Mouse (Mus musculus): ENCODE results near the gene Xdh. TPM values are rescaled to one million over a fixed set of nuclear protein-coding genes. Genes with fewer than 3 reads are reported as not detected.
A peak's percentile ranks its signal among the peaks of the same experiment; 100 is the strongest.

Gene Xdh
- polyA plus RNA-seq (2012; rRNA removed) = 19.2 and 23.4 TPM in 2 replicates

DNA sequence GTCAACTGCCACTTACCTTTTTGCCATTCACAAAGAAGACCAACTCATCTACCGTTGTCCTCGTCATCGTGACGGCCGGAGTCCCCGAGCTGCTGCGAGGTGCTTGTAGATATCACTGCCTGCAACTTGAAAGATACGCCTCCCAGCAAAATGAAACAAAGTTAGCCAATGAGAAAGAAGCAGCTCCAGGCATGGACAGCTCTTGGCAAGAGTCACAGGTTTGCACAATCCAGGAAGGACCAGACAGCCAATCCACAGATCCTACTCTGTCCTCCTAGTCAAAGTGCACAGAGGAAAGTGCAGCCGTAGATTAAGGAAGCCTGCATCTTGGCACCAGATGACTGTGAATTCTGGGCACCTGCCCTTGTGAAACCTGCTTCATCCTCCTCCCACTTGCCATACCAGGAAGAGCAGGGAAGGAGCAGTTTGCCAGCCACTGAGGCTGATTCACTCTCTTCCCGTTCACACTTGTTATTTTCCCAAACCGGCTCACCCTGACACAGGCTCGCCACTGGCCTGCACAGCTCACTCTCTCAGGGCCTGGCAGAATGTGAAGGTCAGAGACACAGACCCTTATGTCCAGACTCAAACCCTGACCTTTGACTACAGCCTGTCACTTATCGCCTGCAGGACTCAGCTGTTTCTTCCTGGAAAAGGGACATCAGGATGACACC is at the start of gene Xdh:
TSS of gene Xdh (minus strand) at position 135 of the 674 bp plus-strand sequence.
- Histone ChIP-seq H3K4me1 (ENCODE audit: control insufficient read depth, insufficient read depth, low read length) (peaks cover 6% of the 10 kb centered on the region; the same call in 1 of the 2 replicates), H3K27me3 (replicated peaks; ENCODE audit: control insufficient read depth, insufficient read depth, low read length) (no peaks in the 10 kb centered on the region), H3K36me3 (ENCODE audit: control insufficient read depth, insufficient read depth, low read length) (no peaks in the 10 kb centered on the region), H3K4me3 (ENCODE audit: insufficient read depth, low read depth, low read length) (peak within 1 kb of the TSS; percentile 64), H3K27ac (ENCODE audit: insufficient read depth, low read depth, low read length) (peak within 1 kb of the TSS; percentile 56)
- TF ChIP-seq POLR2A (IDR thresholded peaks at IDR 0.05; ENCODE audit: low read depth, low read length) (peak; percentile 41), CTCF (conservative IDR thresholded peaks at IDR 0.05; ENCODE audit: insufficient read depth, insufficient read length, low read depth, low read length) (no peak)
- 12% methylated on average over 13 of the region's 13 CpGs for WGBS
- DNase-seq = peak; percentile 95

DNA sequence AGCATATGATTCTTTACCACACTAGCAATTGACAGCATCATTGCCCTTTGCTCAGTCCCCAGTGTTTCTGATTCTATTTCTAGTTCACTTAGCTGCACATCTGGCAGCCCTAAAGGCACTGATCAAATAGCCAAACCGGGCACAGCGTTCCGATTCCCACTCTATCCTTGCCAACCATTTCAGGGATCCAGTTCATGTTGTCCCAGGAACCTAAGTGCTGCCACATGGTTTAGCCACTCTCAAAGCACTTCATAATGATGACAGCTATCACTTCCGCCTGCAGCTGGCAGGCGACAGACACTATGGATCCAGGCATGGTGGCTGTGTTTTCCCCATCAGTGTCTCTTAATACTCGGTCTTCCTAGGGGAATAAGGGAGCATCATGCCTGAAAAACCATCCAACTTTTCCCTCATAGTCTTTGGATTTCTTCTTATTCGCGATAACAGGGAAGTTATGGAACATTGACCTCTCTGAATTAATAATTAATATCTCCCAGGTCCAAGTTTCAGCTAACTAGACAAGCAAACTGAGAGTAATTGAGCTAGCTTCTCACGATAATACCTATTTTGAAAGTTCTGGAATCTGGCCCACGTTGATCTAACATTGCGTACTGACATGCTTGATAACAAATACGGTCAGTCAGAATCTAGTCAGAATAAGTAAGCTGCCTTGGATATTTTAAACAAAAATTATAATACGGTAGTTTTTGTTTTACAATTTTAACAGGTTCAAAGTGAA is 46.1 kb upstream of the Xdh start:
- DNase-seq = peak; percentile 44

DNA sequence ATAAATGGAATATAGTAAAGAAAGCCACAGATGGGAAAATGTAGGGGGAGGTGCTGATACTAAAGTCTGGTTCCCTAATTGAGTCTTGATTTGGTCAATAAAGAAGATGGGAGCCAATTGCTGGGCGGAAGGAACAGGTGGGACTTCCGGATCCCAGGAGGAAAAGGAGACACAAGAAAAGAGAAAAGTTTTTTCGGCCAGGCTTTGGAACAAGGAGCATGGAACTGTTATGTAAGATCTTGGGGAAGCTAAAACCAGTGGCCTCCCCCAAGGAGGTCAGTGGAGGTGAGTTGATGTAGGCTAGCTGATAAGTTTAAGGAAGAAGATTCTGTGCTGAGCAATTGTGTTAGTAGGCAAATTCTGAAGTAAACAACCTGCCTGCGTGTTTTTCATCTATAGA is 41.3 kb upstream of the Xdh start:
- H3K4me3 ChIP-seq (ENCODE audit: insufficient read depth, low read depth, low read length) = no peak overlapping the region
- TF ChIP-seq POLR2A (IDR thresholded peaks at IDR 0.05; ENCODE audit: low read depth, low read length) (no peak), CTCF (conservative IDR thresholded peaks at IDR 0.05; ENCODE audit: insufficient read depth, insufficient read length, low read depth, low read length) (no peak)
- H3K27me3 ChIP-seq (replicated peaks; ENCODE audit: control insufficient read depth, insufficient read depth, low read length) = no peaks in the 10 kb centered on the region; the same call in 1 of the 2 replicates
- no peak for DNase-seq
- H3K36me3 ChIP-seq (ENCODE audit: control insufficient read depth, insufficient read depth, low read length) = no peaks in the 10 kb centered on the region
- 88% methylated on average over 4 of the region's 4 CpGs for WGBS
- peaks cover under 1% of the 10 kb centered on the region; the same call in 1 of the 2 replicates for H3K4me1 ChIP-seq (ENCODE audit: control insufficient read depth, insufficient read depth, low read length)
- H3K27ac ChIP-seq (ENCODE audit: insufficient read depth, low read depth, low read length) = no peak overlapping the region

More for the DNA sequence above, 46.1 kb upstream of the Xdh start:
- TF ChIP-seq CTCF (conservative IDR thresholded peaks at IDR 0.05; ENCODE audit: insufficient read depth, insufficient read length, low read depth, low read length) = no peak
- TF ChIP-seq POLR2A (IDR thresholded peaks at IDR 0.05; ENCODE audit: low read depth, low read length) = no peak
- 67% methylated on average over 13 of the region's 13 CpGs for WGBS
- no peaks in the 10 kb centered on the region; the same call in 1 of the 2 replicates for H3K4me1 ChIP-seq (ENCODE audit: control insufficient read depth, insufficient read depth, low read length)
- H3K36me3 ChIP-seq (ENCODE audit: control insufficient read depth, insufficient read depth, low read length) = no peaks in the 10 kb centered on the region
- H3K4me3 ChIP-seq (ENCODE audit: insufficient read depth, low read depth, low read length) = no peak overlapping the region
- no peak overlapping the region for H3K27ac ChIP-seq (ENCODE audit: insufficient read depth, low read depth, low read length)
- no peaks in the 10 kb centered on the region; the same call in 1 of the 2 replicates for H3K27me3 ChIP-seq (replicated peaks; ENCODE audit: control insufficient read depth, insufficient read depth, low read length)

GRCm38 (mm10) chr17:73986571-73986970 is 36.6 kb upstream of the Xdh start:
- TF ChIP-seq POLR2A (IDR thresholded peaks at IDR 0.05; ENCODE audit: low read depth, low read length) (no peak), CTCF (conservative IDR thresholded peaks at IDR 0.05; ENCODE audit: insufficient read depth, insufficient read length, low read depth, low read length) (no peak)
- 70% methylated on average over 2 of the region's 2 CpGs for WGBS
- no peak for DNase-seq
- H3K4me1 ChIP-seq (ENCODE audit: control insufficient read depth, insufficient read depth, low read length) = peaks cover 10% of the 10 kb centered on the region; the same call in 1 of the 2 replicates
- H3K36me3 ChIP-seq (ENCODE audit: control insufficient read depth, insufficient read depth, low read length) = no peaks in the 10 kb centered on the region
- H3K27me3 ChIP-seq (replicated peaks; ENCODE audit: control insufficient read depth, insufficient read depth, low read length) = no peaks in the 10 kb centered on the region
- H3K27ac ChIP-seq (ENCODE audit: insufficient read depth, low read depth, low read length) = peak overlapping the region; percentile 58
- no peak overlapping the region for H3K4me3 ChIP-seq (ENCODE audit: insufficient read depth, low read depth, low read length)

GRCm38 (mm10) chr17:73985936-73986335 is 35.9 kb upstream of the Xdh start:
- 38% methylated on average over 4 of the region's 4 CpGs for WGBS
- H3K27me3 ChIP-seq (replicated peaks; ENCODE audit: control insufficient read depth, insufficient read depth, low read length) = no peaks in the 10 kb centered on the region
- H3K4me3 ChIP-seq (ENCODE audit: insufficient read depth, low read depth, low read length) = no peak overlapping the region
- TF ChIP-seq POLR2A (IDR thresholded peaks at IDR 0.05; ENCODE audit: low read depth, low read length) (no peak), CTCF (conservative IDR thresholded peaks at IDR 0.05; ENCODE audit: insufficient read depth, insufficient read length, low read depth, low read length) (no peak)
- DNase-seq = peak; percentile 90
- H3K27ac ChIP-seq (ENCODE audit: insufficient read depth, low read depth, low read length) = peak overlapping the region; percentile 58
- H3K36me3 ChIP-seq (ENCODE audit: control insufficient read depth, insufficient read depth, low read length) = no peaks in the 10 kb centered on the region
- H3K4me1 ChIP-seq (ENCODE audit: control insufficient read depth, insufficient read depth, low read length) = peaks cover 10% of the 10 kb centered on the region; the same call in 1 of the 2 replicates

DNA sequence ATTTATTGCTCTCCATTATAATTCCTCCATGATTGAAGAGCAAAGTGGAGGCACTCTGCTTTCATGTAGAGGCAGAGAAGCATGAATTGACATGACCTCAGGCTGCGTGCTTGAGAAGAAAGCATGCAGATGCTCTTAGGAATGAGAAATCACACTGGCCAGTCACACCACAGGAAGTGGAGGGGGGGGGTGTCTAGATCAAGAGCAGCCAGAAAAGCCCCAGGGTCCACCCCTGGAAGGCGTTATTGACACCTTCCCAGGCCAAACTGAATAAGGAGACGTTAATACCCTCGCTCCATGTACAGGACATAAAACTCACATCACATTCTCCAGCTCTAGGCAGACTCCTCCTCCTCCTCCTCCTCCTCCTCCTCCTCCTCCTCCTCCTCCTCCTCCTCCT is 34.5 kb upstream of the Xdh start:
- Histone ChIP-seq H3K4me3 (ENCODE audit: insufficient read depth, low read depth, low read length) (no peak overlapping the region), H3K27me3 (replicated peaks; ENCODE audit: control insufficient read depth, insufficient read depth, low read length) (no peaks in the 10 kb centered on the region), H3K27ac (ENCODE audit: insufficient read depth, low read depth, low read length) (no peak overlapping the region; the same call in 1 of the 2 replicates), H3K4me1 (ENCODE audit: control insufficient read depth, insufficient read depth, low read length) (peaks cover 10% of the 10 kb centered on the region; the same call in 1 of the 2 replicates), H3K36me3 (ENCODE audit: control insufficient read depth, insufficient read depth, low read length) (no peaks in the 10 kb centered on the region)
- TF ChIP-seq POLR2A (IDR thresholded peaks at IDR 0.05; ENCODE audit: low read depth, low read length) (no peak), CTCF (conservative IDR thresholded peaks at IDR 0.05; ENCODE audit: insufficient read depth, insufficient read length, low read depth, low read length) (no peak)
- DNase-seq = no peak
- 40% methylated on average over 4 of the region's 4 CpGs for WGBS

- DNase-seq = no peak
- H3K4me3 ChIP-seq (ENCODE audit: insufficient read depth, low read depth, low read length) = no peak overlapping the region
- no peaks in the 10 kb centered on the region for H3K36me3 ChIP-seq (ENCODE audit: control insufficient read depth, insufficient read depth, low read length)
- TF ChIP-seq POLR2A (IDR thresholded peaks at IDR 0.05; ENCODE audit: low read depth, low read length) = no peak
- no peak for TF ChIP-seq CTCF (conservative IDR thresholded peaks at IDR 0.05; ENCODE audit: insufficient read depth, insufficient read length, low read depth, low read length)
- WGBS = 94% methylated on average over 1 of the region's 1 CpGs
- no peak overlapping the region for H3K27ac ChIP-seq (ENCODE audit: insufficient read depth, low read depth, low read length)
- H3K27me3 ChIP-seq (replicated peaks; ENCODE audit: control insufficient read depth, insufficient read depth, low read length) = no peaks in the 10 kb centered on the region
- peaks cover 10% of the 10 kb centered on the region; the same call in 1 of the 2 replicates for H3K4me1 ChIP-seq (ENCODE audit: control insufficient read depth, insufficient read depth, low read length)
Observed at GRCm38 (mm10) chr17:73982871-73983270, 32.9 kb upstream of the Xdh start.

Measured in kidney, adult 2 months (tissue).